Mouse (Mus musculus): ENCODE results near the gene Endov.

GRCm38 (mm10) chr11:119521920-119522710, 31.0 kb downstream of the Endov start:
- TF ChIP-seq POLR2A (IDR thresholded peaks at IDR 0.05; ENCODE audit: borderline replicate concordance, extremely low read depth, low read depth, low read length) (no peak), CTCF (IDR thresholded peaks at IDR 0.05; ENCODE audit: insufficient read depth, low read length) (no peak)

All from lung, adult 2 months (tissue).